Mouse (Mus musculus) granulocyte monocyte progenitor cell, adult 5-6 weeks (primary cell): ENCODE results near the gene Clk1. TPM values are rescaled to one million over a fixed set of nuclear protein-coding genes. Genes with fewer than 3 reads are reported as not detected.
A peak's percentile ranks its signal among the peaks of the same experiment; 100 is the strongest.

ENCODE experiments used
- ATAC-seq: replicated peaks from 2 replicates; pipeline ENCODE4 v1.8.0; 2016; ENCODE audit warnings: mild to moderate bottlenecking, moderate TSS enrichment, inconsistent platforms; ENCODE audit not compliant: poor library complexity, severe bottlenecking
- total RNA-seq, 2 experiments: library from RNA; stranded (forward) in 1 of 2; stranded (reverse) in 1 of 2; fragments of 200-712, 200-1000 nt in 1 of 2; fragments of >200 nt in 1 of 2; fragmentation: Nextera tagmentation in 1 of 2; gene quantifications; 2 replicates each; pipeline ENCODE4 v1.2.3; 2014 to 2017

The Clk1 gene
- total RNA-seq (2014; fragmentation: Nextera tagmentation) (227 and 268 TPM in 2 replicates), total RNA-seq (2017) (362 and 373 TPM in 2 replicates)

- ATAC-seq: peak; percentile 81
Measured at GRCm38 (mm10) chr1:58423371-58424248, at the start of gene Clk1. Clk1 (minus strand) TSS chr1:58424066.

DNA sequence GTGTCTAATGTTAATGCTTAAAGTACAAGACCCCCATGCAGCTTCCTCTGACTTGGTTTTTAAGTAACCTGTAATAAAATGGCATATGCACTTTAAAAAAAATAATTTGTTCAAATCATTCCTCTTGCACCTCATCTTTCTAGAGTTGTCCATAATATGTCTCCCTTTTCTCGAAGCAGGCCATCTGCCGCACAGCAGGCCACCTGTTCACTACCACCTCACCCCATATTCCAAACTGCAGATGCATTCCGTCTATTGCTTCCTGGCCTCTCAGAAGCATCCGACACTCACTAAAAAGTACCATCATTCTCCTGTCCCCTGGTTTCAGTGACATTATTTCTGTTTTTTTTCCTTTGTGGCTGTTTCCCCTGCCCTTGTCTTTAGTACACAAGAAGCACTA, 41.7 kb upstream of the Clk1 start:
- ATAC-seq: no peak

GRCm38 (mm10) chr1:58465042-58465441, 41.2 kb upstream of the Clk1 start:
- no peak for ATAC-seq

GRCm38 (mm10) chr1:58463935-58464334, 40.1 kb upstream of the Clk1 start:
- ATAC-seq: no peak

DNA sequence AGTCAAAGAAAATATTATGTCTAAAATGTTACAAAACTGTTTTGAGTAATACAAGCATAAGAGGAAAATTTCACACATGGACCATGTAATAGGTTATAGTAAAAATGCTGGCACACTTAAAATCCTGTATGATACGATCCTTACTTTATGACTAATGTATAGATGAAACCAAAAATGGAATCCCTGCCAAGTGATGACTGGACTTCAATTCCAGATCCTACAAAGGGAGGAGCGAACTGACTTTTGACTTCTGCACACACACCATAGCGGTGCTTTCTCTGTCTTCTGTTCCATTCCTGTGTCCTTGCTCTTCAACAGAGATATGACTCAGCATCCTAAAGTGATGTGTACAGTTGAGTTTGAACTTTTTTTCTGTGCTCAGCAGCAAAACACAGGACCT, 36.7 kb upstream of the Clk1 start:
- ATAC-seq: no peak

- no peak for ATAC-seq
Measured at GRCm38 (mm10) chr1:58458867-58459266, 35.0 kb upstream of the Clk1 start.

DNA sequence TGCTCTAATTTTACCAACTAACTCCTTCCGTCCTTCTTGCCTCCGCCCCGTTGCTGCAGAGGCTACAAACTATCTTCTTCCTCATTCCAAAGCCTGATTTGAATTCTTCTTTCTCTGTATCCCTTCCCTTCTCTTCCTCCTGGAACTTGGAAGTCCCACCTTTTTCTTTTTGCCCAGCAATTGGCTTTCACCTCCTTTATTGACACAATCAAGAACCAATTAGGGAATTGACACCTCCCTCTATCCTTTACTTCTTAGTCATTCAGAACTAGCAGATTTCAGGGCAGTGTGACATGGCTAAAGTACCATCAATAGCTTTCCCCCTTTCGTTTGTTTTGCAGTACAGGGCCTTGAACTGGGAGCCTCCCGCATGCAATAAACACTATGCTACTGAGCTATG, 34.3 kb upstream of the Clk1 start:
- ATAC-seq: no peak

DNA sequence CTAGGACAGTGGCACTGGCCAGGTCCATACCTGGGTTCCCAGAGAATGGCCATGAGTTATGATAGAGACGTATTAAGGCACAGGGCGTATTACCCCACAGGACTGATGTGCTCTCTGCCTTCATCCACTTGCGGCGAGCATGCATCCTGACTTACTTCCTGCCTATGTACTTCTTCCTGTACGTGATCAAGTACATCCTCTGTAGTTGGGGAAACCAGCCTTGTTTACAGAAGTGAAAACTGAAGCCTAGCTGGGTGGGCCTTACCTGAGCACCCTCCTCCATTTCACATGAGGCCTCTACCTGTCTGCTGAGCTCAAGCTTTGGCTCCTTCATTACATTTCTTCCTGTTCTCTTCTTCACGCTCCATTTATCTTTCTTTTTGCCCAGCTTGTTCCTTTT, 30.4 kb upstream of the Clk1 start:
- no peak; the same call in 1 of the 2 replicates for ATAC-seq

GRCm38 (mm10) chr1:58448396-58448795, 24.5 kb upstream of the Clk1 start:
- no peak for ATAC-seq

DNA sequence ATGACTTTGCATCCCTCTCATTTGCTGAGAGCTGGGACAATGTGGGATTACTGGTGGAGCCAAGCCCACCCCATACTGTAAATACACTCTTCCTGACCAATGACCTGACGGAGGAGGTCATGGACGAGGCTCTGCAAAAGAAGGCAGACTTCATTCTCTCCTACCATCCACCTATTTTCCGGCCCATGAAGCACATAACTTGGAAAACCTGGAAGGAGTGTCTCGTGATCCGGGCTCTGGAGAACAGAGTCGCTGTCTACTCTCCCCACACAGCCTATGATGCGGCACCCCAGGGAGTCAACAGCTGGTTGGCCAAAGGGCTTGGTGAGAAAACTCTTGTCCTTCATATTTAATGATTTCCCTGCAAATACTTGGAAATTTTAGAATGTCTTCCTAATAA, 23.9 kb upstream of the Clk1 start:
- no peak for ATAC-seq

DNA sequence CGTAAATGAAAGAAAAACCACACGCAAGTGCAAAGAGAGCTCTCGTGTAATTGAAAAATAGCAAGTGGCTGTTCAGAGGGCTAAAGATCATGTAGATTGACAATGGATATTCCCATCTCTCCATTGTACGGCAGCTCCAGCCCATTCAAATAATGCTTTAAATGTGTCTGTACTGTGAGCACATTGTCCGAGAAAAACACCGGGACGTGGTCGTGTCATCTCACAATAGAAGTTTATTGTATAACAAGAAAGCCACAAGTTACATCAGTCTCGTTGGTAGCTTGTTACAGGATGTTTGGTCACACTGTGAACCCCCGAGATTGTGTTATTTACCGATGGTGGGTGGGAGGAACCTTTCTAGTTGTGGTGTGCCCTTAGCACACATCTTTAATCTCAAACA, 22.0 kb upstream of the Clk1 start:
- peak; percentile 40 for ATAC-seq

DNA sequence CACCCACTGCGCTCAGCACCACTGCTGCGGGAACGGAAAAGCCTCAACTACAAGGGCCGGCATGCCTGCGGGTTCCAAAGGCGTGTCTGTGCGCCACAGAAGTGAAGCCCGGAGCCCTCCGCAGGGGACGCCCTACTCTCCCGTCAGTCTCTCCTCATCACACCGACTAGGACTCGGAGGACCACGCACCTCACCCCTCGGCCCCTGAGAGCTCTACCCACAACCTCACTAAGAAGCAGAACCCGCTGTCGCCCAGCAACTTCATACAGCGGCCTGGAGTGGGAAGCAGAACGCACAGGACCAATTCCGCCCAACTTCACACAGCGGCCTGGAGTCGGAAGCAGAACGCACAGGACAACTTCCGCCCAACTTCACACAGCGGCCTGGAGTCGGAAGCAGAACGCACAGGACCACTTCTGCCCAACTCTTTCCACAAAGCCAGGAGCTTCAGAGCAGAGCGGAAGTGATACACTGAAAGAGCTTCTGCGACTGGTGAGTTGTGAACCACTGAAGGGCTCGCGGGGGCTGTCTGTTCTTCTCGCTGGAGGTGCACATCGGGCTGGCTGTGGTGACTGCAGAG, 21.4 kb upstream of the Clk1 start, which contains the start of the genes Nif3l1 and Ppil3:
Gene Nif3l1 (plus strand): TSS at position 9 of the 580 bp plus-strand sequence.
Gene Ppil3 (minus strand): TSS at position 344 of the 580 bp plus-strand sequence.
- ATAC-seq: peak; percentile 91

DNA sequence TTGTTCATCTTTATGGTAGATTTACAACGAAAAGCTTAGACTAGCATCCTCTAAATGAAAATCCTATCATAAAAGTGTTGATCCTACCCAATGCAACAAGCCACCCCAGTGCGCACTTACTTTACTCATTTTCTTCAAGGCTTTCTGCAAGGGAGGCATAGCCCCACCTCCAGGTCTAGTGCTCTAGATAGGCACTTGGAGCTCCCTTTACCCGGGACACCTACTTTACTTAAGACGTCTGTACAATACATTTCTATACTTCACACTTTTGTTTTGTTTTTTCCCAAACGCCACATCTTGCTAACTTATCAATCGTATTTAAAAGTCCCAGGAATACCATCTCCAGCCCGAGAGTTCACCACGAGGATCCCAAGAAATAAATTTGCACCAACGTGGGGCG, 20.8 kb upstream of the Clk1 start:
- no peak for ATAC-seq

DNA sequence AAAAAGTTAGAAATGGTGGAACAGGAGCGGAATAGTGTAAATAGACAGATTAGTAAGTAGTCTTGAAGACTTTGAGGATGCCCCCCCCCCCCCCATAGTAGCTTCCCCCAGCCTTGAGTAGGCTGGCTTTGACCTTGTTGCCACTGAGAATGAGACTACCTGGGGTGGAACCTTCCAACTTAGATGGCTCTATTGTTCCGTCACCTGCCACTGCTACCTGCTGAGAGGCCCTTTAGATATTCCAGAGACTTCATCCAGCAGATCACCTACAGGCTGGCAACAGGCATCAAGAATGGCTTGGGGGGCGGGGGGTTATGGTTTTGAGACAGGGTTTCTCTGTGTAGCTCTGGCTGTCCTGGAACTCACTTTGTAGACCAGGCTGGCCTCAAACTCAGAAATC, 685 bp upstream of the Clk1 start:
- ATAC-seq: no peak

DNA sequence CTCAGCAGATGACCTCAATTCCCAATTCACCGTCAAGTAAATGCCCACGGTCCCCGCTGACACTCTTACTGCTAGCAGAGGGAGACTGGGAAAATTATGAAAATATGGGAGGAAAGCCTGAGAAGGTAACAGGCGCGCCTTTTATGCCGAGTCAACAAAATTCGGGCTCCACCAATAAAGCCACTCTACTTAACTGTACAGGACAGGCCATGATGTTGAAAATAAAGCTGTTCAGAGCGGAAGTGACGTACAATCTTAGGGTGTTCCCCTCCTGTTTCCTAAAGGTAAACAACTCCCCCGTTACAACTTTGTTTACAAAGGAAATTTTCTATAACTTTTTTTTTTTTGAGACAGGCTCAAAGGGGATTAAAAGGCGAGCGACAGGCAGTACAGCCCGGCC, 987 bp downstream of the Clk1 start:
- ATAC-seq: peak; percentile 71

DNA sequence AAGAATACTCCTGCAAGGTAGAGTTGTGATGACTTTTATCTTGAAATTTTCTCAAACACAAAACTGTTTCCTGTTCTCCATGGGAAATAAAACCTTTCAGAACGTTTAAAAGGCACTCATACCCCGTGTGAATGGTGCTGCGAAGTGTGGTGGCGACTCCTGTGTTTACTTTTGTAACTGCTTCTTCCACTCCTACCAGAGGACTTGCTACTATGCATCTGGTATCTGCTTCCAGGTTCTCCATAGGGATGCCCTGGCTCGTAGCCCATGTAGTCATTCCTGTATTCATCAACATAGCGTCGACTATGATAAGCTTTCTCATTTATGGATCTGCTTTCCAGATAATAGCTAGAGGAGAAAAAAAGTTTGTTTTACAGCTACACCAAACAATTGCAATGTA, 2.9 kb downstream of the Clk1 start:
- ATAC-seq: no peak

- no peak for ATAC-seq
Measured at GRCm38 (mm10) chr1:58420032-58420431, 3.8 kb downstream of the Clk1 start.

DNA sequence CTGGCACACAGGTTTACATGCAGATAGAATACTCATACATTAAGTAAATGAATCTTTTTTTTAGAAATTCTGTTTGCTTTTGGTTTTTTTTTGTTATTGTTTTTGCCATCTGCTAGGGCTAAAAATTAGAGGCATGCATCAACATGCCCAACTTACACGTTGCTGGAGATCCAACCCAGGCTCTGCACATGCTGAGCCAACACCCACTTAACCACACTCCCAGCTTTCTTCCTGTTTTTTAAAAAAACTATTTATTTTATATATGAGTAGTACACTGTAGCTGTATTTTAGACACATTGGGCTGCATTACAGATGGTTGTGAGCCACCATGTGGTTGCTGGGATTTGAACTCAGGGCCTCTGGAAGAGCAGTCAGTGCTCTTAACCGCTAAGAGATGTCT, 7.8 kb downstream of the Clk1 start:
- ATAC-seq: no peak

GRCm38 (mm10) chr1:58415442-58415841, 8.4 kb downstream of the Clk1 start:
- no peak for ATAC-seq

DNA sequence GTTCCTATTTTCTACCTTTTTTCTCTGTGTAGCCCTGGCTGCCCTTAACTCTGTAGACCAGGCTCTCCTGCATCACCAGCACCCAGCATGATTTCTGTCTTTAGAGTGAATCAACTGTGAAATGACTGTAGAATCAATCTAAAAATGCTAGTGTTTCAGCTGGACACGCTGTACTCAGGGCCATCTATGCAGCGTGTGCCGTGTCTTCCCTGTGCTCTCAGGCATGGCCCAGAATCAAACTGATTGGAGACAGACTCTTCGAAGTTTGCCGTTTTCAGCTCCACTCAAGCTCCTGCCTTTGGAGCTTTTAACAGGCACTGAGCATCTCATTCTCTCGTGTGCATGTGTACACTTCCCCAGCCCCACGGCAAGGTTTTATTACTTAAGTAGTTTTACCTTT, 13.1 kb downstream of the Clk1 start:
- ATAC-seq: no peak

DNA sequence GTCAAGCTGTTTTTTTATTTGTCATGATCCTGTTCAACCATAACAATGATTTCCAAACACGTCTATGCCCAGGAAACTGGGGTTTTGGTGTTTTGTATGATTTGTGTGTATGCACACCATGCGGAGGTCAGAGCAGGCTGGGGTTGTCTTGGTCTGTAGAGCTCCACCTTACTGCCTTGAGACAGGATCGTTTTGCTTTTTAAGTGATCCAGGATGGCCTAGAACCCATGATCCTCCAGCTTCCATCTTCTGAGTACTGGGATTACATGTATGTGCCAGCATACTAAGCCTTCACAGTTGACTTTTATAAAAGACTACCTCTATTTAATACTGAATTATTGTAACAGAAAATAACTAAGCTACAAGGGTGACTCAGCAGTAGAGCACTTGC, 13.7 kb downstream of the Clk1 start:
- ATAC-seq: 0 out of 2 replicates have a peak, but pooled peaks have one; percentile 4
